Mouse (Mus musculus) telencephalon, adult 2 months (tissue): ENCODE measurements around the gene Dnajc5.
A peak's percentile ranks its signal among the peaks of the same experiment; 100 is the strongest.
"Not testable (repeated sequence)": the region's sequence is repeated elsewhere in the genome, so short reads cannot be mapped to it uniquely, and the experiment has no call there.

ENCODE experiments used
- DNase-seq: peaks from one replicate; pipeline ENCODE4 v3.0.0-alpha.2; 2011; ENCODE audit warnings: low read depth, low spot score

Dnajc5 gene

GRCm38 (mm10) chr2:181520118-181520935 lies at the start of gene Dnajc5:
TSS of gene Dnajc5 (plus strand) at chr2:181520485.
- peak; percentile 97 for DNase-seq

DNA sequence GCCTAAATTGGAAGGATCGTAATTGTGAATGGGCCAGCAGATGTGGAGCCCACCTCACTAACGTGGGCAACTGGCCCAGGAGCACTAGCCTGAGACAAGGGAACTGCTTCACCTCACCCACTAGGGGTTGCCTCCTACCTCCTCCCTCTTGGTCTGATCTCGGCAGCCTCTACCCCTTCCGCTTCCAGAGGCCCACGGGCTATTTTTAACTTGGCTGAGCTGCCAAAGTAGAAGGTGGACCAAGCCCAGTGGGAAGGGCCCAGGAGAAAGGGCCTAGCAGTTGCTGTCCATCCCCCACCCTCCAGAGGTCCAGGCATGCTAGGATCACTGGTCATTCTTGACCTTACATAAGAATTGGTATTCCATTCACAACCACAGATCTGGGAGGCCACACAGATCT lies 49.0 kb upstream of the Dnajc5 start:
- DNase-seq, result no peak

DNA sequence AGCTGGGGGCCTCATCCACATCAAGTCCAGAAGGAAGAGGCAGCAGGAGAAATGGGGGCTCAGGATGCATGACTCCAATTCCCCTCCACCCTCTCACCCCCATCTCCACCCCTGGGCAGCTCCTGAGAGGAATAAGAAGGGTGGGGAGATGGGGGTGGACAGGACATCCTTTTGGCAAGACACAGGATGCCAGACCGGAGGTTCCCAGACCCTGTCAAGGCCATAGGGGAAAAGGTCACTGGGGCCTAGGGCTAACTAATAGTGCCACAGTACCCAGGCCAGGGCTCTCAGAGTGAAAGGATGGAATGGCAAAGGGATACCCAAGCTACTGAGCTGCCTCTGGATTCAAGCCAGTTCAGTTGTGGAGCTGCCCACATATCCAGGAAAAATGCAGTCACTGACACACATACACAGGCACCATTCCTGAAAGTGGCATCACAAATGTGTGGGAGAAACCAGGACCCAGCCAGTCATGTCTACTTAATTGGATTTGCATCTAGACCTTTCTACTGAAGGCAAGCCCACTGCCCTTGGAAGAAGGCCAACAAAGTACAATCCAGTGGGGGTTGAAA lies 47.9 kb upstream of the Dnajc5 start:
- no peak for DNase-seq

DNA sequence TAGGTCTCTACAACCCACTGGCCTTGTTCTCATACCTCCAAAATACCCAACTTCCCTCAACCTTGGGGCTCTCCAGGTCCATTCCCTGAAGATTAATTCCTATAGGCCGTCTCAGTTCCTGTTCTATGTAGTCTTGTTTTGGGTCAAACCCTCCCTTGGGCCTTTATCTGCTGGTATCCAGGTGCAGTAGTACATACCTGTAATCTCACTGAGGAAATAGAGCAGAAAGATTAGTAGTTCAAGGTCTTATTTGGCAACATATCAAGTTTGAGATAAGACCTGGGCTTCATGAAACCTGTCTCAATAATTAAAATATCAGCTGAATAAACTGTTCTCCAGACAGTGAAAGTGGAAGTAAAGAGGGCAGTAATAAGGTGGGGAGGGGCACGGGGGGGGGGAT lies 37.2 kb upstream of the Dnajc5 start:
- no peak for DNase-seq

- DNase-seq, result no peak
Observed at GRCm38 (mm10) chr2:181483562-181484318, 36.5 kb upstream of the Dnajc5 start.

- no peak for DNase-seq
Observed at GRCm38 (mm10) chr2:181484456-181485233, 35.6 kb upstream of the Dnajc5 start.

- no peak for DNase-seq
Observed at GRCm38 (mm10) chr2:181485741-181486140, 34.5 kb upstream of the Dnajc5 start.

- no peak for DNase-seq
Observed at GRCm38 (mm10) chr2:181487338-181488277, 32.7 kb upstream of the Dnajc5 start.

- DNase-seq, result no peak
Observed at GRCm38 (mm10) chr2:181491432-181492205, 28.7 kb upstream of the Dnajc5 start.

- no peak for DNase-seq
Observed at GRCm38 (mm10) chr2:181492206-181492605, 28.1 kb upstream of the Dnajc5 start.

- no peak for DNase-seq
Observed at GRCm38 (mm10) chr2:181493156-181493927, 26.9 kb upstream of the Dnajc5 start, which contains the start of gene Abhd16b. TSS of gene Abhd16b (plus strand) at chr2:181493206.

GRCm38 (mm10) chr2:181494266-181494945 lies 25.9 kb upstream of the Dnajc5 start:
- DNase-seq, result no peak

DNA sequence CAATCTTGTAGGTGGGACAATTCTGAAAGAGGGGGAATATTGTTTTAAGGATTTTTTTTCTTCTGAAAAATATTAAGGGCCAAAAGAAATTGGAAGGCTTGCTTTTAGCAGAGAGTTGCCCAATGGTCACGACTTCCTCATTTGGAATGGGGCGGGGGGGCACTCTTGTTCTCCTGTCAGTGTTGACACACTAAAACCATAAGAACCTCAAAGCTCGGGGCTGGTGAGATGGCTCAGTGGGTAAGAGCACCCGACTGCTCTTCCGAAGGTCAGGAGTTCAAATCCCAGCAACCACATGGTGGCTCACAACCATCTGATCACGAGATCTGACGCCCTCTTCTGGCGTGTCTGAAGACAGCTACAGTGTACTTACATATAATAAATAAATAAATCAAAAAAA lies 24.4 kb upstream of the Dnajc5 start:
- not testable (repeated sequence) for DNase-seq

GRCm38 (mm10) chr2:181496281-181496680 lies 24.0 kb upstream of the Dnajc5 start:
- DNase-seq, result peak; percentile 29

DNA sequence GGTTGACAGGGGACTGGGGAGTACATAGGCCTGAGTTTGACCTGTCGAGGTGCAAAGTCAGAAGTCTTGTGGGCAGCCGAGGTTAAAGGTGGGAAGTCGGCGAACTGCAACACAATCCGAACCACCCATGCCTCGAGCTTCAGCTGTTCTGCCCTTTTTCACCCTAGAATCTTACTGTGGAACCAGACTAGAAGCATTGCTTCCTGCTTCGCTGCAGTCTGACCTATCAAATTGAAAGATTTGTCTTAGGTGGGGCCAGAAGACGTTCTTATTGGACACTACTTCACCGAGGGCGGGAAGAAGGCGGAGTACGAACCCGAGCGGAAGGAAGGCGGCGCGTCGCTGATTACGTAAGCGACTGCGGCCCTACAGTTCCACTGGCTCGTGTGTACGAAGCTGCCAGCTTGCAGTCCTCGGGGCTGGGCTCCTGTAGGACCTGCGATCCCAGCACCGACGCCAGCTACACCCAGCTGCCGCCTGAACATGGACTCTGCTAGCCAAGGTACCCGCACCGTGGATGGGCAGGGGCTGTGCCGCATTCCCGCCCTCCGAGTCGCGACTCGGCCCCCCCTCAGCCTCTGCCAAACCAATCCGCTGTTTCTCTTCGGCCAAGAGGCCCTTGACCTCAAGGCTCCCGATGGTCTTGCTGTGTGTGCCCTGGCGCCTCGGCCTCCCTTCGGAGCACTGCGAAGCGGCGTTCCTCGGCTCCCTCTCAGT lies 23.3 kb upstream of the Dnajc5 start, which contains the start of gene Tpd52l2:
Tpd52l2 (plus strand) TSS at position 312 of the 717 bp plus-strand sequence.
- DNase-seq, result peak; percentile 98

DNA sequence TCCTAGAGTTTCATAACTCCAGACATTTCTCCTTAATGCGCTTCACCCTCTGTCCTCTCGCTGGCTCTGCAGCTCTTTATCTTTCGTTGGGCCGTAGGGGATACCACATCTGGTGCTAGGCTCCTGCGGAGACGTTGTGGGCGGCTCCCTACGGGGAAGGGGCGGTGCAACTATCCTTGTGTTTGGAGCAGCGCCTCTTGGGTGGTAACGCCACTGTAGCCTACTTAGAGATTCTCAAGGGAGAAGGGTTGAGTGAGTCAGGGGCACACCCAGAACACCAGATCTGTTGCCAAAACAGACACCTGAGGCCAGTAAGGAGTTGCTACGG lies 22.8 kb upstream of the Dnajc5 start:
- no peak for DNase-seq

DNA sequence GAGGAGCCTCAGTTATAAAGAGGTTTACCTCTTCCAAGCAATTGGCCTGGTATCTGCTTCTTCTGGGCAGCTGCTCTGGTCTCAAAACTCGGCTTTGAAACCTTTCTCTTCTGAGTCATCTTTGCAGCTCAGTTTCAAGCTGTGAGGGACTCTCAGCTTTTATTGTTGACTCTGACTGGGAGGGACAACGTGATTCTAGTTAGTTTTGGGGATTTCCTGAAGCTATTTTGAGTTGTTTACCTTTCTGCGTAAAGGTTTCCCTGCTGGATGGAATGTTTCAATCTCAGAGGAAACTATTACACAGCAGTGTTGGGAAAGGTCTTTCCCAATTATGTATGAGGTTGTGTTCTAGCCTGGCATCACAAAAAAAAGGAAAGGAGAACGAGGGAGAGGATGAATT lies 21.6 kb upstream of the Dnajc5 start:
- no peak for DNase-seq

- no peak for DNase-seq
Observed at GRCm38 (mm10) chr2:181509191-181509590, 11.1 kb upstream of the Dnajc5 start.
